Mouse (Mus musculus): ENCODE measurements at regions not wholly inside any gene's neighbourhood (a gene's known extent, or its start where the extent isn't known, plus 50 kb on each side); places are given as distances from the start of the nearest gene placed in this dataset.
A peak's percentile ranks its signal among the peaks of the same experiment; 100 is the strongest.

DNA sequence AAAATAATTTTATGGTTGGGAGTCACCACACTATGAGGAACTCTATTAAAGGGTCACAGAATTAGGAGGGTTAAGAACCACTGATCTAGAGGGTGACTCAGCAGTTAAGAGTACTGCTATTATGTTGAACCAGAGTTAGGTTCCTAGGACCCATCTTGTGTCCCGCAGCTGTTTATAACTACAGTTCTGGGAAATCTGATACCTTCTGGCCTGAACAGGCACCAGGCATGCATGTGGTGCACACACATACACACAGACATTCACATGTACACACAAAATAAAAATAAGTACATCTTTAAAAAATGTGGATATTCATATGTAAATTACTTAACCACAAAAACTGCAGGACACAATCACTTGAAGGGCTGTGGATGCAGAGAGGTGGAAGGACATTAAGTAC, 272.1 kb downstream of the Tbx15 start:
- no peak for TF ChIP-seq CEBPB (IDR thresholded peaks at IDR 0.05; ENCODE audit: low read depth)
- no peak for TF ChIP-seq MYOD1 (IDR thresholded peaks at IDR 0.05; ENCODE audit: control insufficient read depth, insufficient read length, low read depth)
- no peak for TF ChIP-seq USF1 (IDR thresholded peaks at IDR 0.05; ENCODE audit: low read depth)
- TF ChIP-seq MAX (IDR thresholded peaks at IDR 0.05), result no peak
- TF ChIP-seq FOSL1 (IDR thresholded peaks at IDR 0.05; ENCODE audit: insufficient read depth, low read length, poor library complexity, severe bottlenecking), result no peak
- TF ChIP-seq MYOG (IDR thresholded peaks at IDR 0.05; ENCODE audit: control insufficient read depth, extremely low read depth, insufficient read length), result no peak
- TF ChIP-seq CTCF (IDR thresholded peaks at IDR 0.05; ENCODE audit: control insufficient read depth, insufficient read depth, insufficient read length), result no peak
- no peaks in the 10 kb centered on the region for H3K36me3 ChIP-seq (ENCODE audit: control insufficient read depth, insufficient read depth)
- H3ac ChIP-seq (ENCODE audit: control insufficient read depth, insufficient read length, low read depth), result no peak overlapping the region
- H3K79me2 ChIP-seq (ENCODE audit: control insufficient read depth, insufficient read depth), result no peaks in the 10 kb centered on the region
- H3K79me3 ChIP-seq (ENCODE audit: low read depth), result no peaks in the 10 kb centered on the region
- no peaks in the 10 kb centered on the region for H3K27me3 ChIP-seq (ENCODE audit: control insufficient read depth, insufficient read depth, insufficient read length)
- no peak overlapping the region for H3K4me3 ChIP-seq (ENCODE audit: insufficient read depth, poor library complexity, severe bottlenecking)

DNA sequence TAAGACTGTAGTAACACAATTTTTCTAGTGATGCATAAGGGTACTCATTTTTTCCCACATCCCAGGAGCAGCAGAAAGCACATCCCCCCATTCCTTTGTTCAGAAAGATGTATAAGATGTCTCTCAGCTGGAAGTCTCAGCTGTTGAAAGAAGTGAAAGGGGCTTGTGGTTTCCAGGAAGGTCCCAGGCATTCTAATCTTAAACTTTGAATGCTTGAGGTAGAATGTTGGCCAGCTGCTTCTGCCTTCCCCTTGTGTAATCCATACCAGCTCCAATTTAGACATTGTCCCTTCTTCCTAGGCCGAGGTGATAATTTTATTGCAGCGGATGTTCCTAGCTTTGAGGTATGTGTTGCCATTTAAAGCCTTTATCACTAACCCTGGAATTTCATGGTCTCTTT, 272.8 kb downstream of the Tbx15 start:
- Histone ChIP-seq H3K79me2 (ENCODE audit: control insufficient read depth, insufficient read depth) (no peaks in the 10 kb centered on the region), H3ac (ENCODE audit: control insufficient read depth, insufficient read length, low read depth) (no peak overlapping the region), H3K36me3 (ENCODE audit: control insufficient read depth, insufficient read depth) (no peaks in the 10 kb centered on the region), H3K4me3 (ENCODE audit: insufficient read depth, poor library complexity, severe bottlenecking) (no peak overlapping the region), H3K27me3 (ENCODE audit: control insufficient read depth, insufficient read depth, insufficient read length) (no peaks in the 10 kb centered on the region), H3K79me3 (ENCODE audit: low read depth) (no peaks in the 10 kb centered on the region)
- TF ChIP-seq MYOG (IDR thresholded peaks at IDR 0.05; ENCODE audit: control insufficient read depth, extremely low read depth, insufficient read length), result no peak
- TF ChIP-seq MAX (IDR thresholded peaks at IDR 0.05), result no peak
- no peak for TF ChIP-seq CTCF (IDR thresholded peaks at IDR 0.05; ENCODE audit: control insufficient read depth, insufficient read depth, insufficient read length)
- TF ChIP-seq MYOD1 (IDR thresholded peaks at IDR 0.05; ENCODE audit: control insufficient read depth, insufficient read length, low read depth), result peak; percentile 44

DNA sequence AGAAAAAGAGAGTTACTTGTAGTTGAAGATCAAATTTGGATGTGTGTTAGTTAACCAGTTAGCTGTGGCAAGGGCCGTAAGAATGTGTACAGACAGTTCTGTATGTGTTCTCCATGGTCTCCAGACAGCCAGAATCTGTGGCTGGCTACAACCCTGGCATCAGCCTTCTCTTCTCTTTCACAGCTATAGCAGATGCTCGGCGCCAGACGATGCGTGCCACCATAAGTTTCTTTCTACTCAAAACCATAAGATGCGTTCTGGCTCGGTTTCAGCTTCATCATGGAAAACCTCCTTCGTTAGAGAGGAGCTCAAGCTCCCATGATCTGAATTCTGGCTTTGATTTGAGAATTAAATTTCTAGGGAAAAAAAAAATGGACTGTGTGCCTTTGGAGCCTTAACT, 275.6 kb downstream of the Tbx15 start:
- TF ChIP-seq MAX (IDR thresholded peaks at IDR 0.05), result no peak
- no peak for TF ChIP-seq FOSL1 (IDR thresholded peaks at IDR 0.05; ENCODE audit: insufficient read depth, low read length, poor library complexity, severe bottlenecking)
- no peak for TF ChIP-seq MYOG (IDR thresholded peaks at IDR 0.05; ENCODE audit: control insufficient read depth, extremely low read depth, insufficient read length)
- TF ChIP-seq CTCF (IDR thresholded peaks at IDR 0.05; ENCODE audit: control insufficient read depth, insufficient read depth, insufficient read length), result no peak
- no peak for TF ChIP-seq USF1 (IDR thresholded peaks at IDR 0.05; ENCODE audit: low read depth)
- TF ChIP-seq MYOD1 (IDR thresholded peaks at IDR 0.05; ENCODE audit: control insufficient read depth, insufficient read length, low read depth), result no peak
- no peak for TF ChIP-seq CEBPB (IDR thresholded peaks at IDR 0.05; ENCODE audit: low read depth)
- Histone ChIP-seq H3K27me3 (ENCODE audit: control insufficient read depth, insufficient read depth, insufficient read length) (no peaks in the 10 kb centered on the region), H3K79me2 (ENCODE audit: control insufficient read depth, insufficient read depth) (no peaks in the 10 kb centered on the region), H3K36me3 (ENCODE audit: control insufficient read depth, insufficient read depth) (no peaks in the 10 kb centered on the region), H3K79me3 (ENCODE audit: low read depth) (no peaks in the 10 kb centered on the region), H3K4me3 (ENCODE audit: insufficient read depth, poor library complexity, severe bottlenecking) (no peak overlapping the region), H3ac (ENCODE audit: control insufficient read depth, insufficient read length, low read depth) (no peak overlapping the region)

DNA sequence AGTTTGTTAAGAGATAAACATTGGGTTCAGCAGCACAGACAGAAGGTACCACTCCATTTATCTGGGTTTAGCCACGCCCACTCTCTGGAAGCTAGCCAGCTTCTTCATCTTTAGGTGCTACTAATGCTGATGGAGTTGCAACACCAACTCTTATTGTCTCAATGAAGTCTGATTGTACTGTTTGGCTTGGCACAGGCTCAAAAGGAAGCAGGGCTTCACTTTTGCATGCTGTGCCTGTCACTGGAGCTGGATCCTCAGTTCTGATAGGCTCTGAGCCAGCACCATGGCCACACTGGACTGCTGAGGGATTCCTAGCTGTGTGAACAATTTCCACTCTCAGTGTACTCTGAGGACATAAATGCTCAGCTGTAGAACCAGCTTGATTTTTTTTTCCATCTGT, 320.7 kb downstream of the Tbx15 start:
- Histone ChIP-seq H3K79me2 (ENCODE audit: control insufficient read depth, insufficient read depth) (no peaks in the 10 kb centered on the region), H3K27me3 (ENCODE audit: control insufficient read depth, insufficient read depth, insufficient read length) (no peaks in the 10 kb centered on the region), H3K79me3 (ENCODE audit: low read depth) (no peaks in the 10 kb centered on the region), H3K36me3 (ENCODE audit: control insufficient read depth, insufficient read depth) (no peaks in the 10 kb centered on the region), H3K4me3 (ENCODE audit: insufficient read depth, poor library complexity, severe bottlenecking) (no peak overlapping the region), H3ac (ENCODE audit: control insufficient read depth, insufficient read length, low read depth) (no peak overlapping the region)
- TF ChIP-seq MYOG (IDR thresholded peaks at IDR 0.05; ENCODE audit: control insufficient read depth, extremely low read depth, insufficient read length) (no peak), CEBPB (IDR thresholded peaks at IDR 0.05; ENCODE audit: low read depth) (no peak), MYOD1 (IDR thresholded peaks at IDR 0.05; ENCODE audit: control insufficient read depth, insufficient read length, low read depth) (no peak), FOSL1 (IDR thresholded peaks at IDR 0.05; ENCODE audit: insufficient read depth, low read length, poor library complexity, severe bottlenecking) (no peak), MAX (IDR thresholded peaks at IDR 0.05) (no peak), USF1 (IDR thresholded peaks at IDR 0.05; ENCODE audit: low read depth) (no peak), CTCF (IDR thresholded peaks at IDR 0.05; ENCODE audit: control insufficient read depth, insufficient read depth, insufficient read length) (no peak)

- no peaks in the 10 kb centered on the region for H3K27me3 ChIP-seq (ENCODE audit: control insufficient read depth, insufficient read depth, insufficient read length)
- H3K79me3 ChIP-seq (ENCODE audit: low read depth), result no peaks in the 10 kb centered on the region
- no peak overlapping the region for H3ac ChIP-seq (ENCODE audit: control insufficient read depth, insufficient read length, low read depth)
- H3K4me3 ChIP-seq (ENCODE audit: insufficient read depth, poor library complexity, severe bottlenecking), result no peak overlapping the region
- TF ChIP-seq MYOG (IDR thresholded peaks at IDR 0.05; ENCODE audit: control insufficient read depth, extremely low read depth, insufficient read length) (no peak), MYOD1 (IDR thresholded peaks at IDR 0.05; ENCODE audit: control insufficient read depth, insufficient read length, low read depth) (no peak), FOSL1 (IDR thresholded peaks at IDR 0.05; ENCODE audit: insufficient read depth, low read length, poor library complexity, severe bottlenecking) (no peak), CTCF (IDR thresholded peaks at IDR 0.05; ENCODE audit: control insufficient read depth, insufficient read depth, insufficient read length) (no peak), CEBPB (IDR thresholded peaks at IDR 0.05; ENCODE audit: low read depth) (no peak)
- H3K36me3 ChIP-seq (ENCODE audit: control insufficient read depth, insufficient read depth), result no peaks in the 10 kb centered on the region
- H3K79me2 ChIP-seq (ENCODE audit: control insufficient read depth, insufficient read depth), result no peaks in the 10 kb centered on the region
Observed at GRCm38 (mm10) chr3:99573335-99573976, 311.8 kb upstream of the Spag17 start.

DNA sequence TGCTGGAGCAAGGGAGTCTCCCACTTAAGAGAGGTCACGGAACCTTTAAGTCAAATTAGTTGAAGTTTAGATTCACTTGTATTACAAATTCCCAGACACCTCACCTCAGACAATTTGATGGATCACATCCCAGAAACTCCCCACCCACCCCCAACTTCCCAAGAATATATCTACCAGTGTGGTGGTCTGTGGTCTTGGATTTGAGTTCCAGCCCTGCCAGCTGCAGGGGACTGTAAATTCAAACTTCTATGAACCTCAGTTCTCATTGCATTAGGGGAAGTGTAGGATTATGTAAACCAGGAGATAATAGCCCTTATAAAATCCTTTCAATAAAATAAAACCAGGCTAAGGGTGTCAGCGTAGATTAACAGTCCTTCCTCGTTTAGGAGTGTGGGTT, 311.2 kb upstream of the Spag17 start:
- Histone ChIP-seq H3K79me2 (ENCODE audit: control insufficient read depth, insufficient read depth) (no peaks in the 10 kb centered on the region), H3ac (ENCODE audit: control insufficient read depth, insufficient read length, low read depth) (no peak overlapping the region), H3K36me3 (ENCODE audit: control insufficient read depth, insufficient read depth) (no peaks in the 10 kb centered on the region), H3K79me3 (ENCODE audit: low read depth) (no peaks in the 10 kb centered on the region), H3K27me3 (ENCODE audit: control insufficient read depth, insufficient read depth, insufficient read length) (no peaks in the 10 kb centered on the region), H3K4me3 (ENCODE audit: insufficient read depth, poor library complexity, severe bottlenecking) (no peak overlapping the region)
- no peak for TF ChIP-seq FOSL1 (IDR thresholded peaks at IDR 0.05; ENCODE audit: insufficient read depth, low read length, poor library complexity, severe bottlenecking)
- TF ChIP-seq MAX (IDR thresholded peaks at IDR 0.05), result no peak
- no peak for TF ChIP-seq USF1 (IDR thresholded peaks at IDR 0.05; ENCODE audit: low read depth)
- TF ChIP-seq CTCF (IDR thresholded peaks at IDR 0.05; ENCODE audit: control insufficient read depth, insufficient read depth, insufficient read length), result no peak
- TF ChIP-seq CEBPB (IDR thresholded peaks at IDR 0.05; ENCODE audit: low read depth), result no peak
- no peak for TF ChIP-seq MYOG (IDR thresholded peaks at IDR 0.05; ENCODE audit: control insufficient read depth, extremely low read depth, insufficient read length)
- TF ChIP-seq MYOD1 (IDR thresholded peaks at IDR 0.05; ENCODE audit: control insufficient read depth, insufficient read length, low read depth), result no peak

Data from C2C12 (cell line).